Mouse (Mus musculus) forebrain, embryonic 13.5 days (tissue): ENCODE data around the gene Gm45213. TPM values are rescaled to one million over a fixed set of nuclear protein-coding genes. Genes with fewer than 3 reads are reported as not detected.

Source experiments
- ATAC-seq: fragments of 200-750 bp; cut with Nextera tagmentation; 2 replicates; pipeline ENCODE4 v1.8.0; 2017
- H3K27ac ChIP-seq: fragments of 300-500 bp; sonication (generic); 2 replicates; pipeline ENCODE4 v1.5.1; 2015; ENCODE audit warnings: inconsistent platforms, mild to moderate bottlenecking, moderate library complexity
- H3K27me3 ChIP-seq: fragments of 300-500 bp; sonication (generic); 2 replicates; pipeline ENCODE4 v1.6.1; 2015; ENCODE audit warnings: mild to moderate bottlenecking, inconsistent platforms
- H3K36me3 ChIP-seq: fragments of 300-500 bp; sonication (generic); 2 replicates; pipeline ENCODE4 v1.6.1; 2015; ENCODE audit warnings: mild to moderate bottlenecking, inconsistent platforms; ENCODE audit not compliant: poor library complexity, severe bottlenecking
- H3K4me1 ChIP-seq: fragments of 300-500 bp; sonication (generic); 2 replicates; pipeline ENCODE4 v1.6.1; 2015; ENCODE audit warnings: inconsistent platforms
- H3K4me2 ChIP-seq: fragments of 300-500 bp; sonication (generic); 2 replicates; pipeline ENCODE4 v1.6.1; 2015; ENCODE audit warnings: inconsistent platforms, mild to moderate bottlenecking, moderate library complexity
- H3K4me3 ChIP-seq: fragments of 300-500 bp; sonication (generic); 2 replicates; pipeline ENCODE4 v1.5.1; 2015; ENCODE audit warnings: mild to moderate bottlenecking, inconsistent platforms
- H3K9ac ChIP-seq: fragments of 300-500 bp; sonication (generic); 2 replicates; pipeline ENCODE4 v1.6.1; 2015; ENCODE audit warnings: mild to moderate bottlenecking, inconsistent platforms
- H3K9me3 ChIP-seq: fragments of 300-500 bp; sonication (generic); replicated peaks from 2 replicates; pipeline ENCODE4 v1.6.1; 2016; ENCODE audit warnings: inconsistent platforms
- WGBS: fragments of 180-500 bp; shearing (Covaris S2); methylation state at CpG from one replicate; pipeline ENCODE4 v1.1.7; 2015; 5-methylcytosine and 5-hydroxymethylcytosine counted together
- polyA plus RNA-seq: library from polyadenylated mRNA; unstranded; fragments of >200 nt; fragmentation: Nextera tagmentation; extraction: Ambion mirVana; gene quantifications from 2 replicates; pipeline ENCODE4 v1.2.1, GENCODE M21; 2015

The Gm45213 gene
- polyA plus RNA-seq, 1 experiment from 2014 or later: not detected

DNA sequence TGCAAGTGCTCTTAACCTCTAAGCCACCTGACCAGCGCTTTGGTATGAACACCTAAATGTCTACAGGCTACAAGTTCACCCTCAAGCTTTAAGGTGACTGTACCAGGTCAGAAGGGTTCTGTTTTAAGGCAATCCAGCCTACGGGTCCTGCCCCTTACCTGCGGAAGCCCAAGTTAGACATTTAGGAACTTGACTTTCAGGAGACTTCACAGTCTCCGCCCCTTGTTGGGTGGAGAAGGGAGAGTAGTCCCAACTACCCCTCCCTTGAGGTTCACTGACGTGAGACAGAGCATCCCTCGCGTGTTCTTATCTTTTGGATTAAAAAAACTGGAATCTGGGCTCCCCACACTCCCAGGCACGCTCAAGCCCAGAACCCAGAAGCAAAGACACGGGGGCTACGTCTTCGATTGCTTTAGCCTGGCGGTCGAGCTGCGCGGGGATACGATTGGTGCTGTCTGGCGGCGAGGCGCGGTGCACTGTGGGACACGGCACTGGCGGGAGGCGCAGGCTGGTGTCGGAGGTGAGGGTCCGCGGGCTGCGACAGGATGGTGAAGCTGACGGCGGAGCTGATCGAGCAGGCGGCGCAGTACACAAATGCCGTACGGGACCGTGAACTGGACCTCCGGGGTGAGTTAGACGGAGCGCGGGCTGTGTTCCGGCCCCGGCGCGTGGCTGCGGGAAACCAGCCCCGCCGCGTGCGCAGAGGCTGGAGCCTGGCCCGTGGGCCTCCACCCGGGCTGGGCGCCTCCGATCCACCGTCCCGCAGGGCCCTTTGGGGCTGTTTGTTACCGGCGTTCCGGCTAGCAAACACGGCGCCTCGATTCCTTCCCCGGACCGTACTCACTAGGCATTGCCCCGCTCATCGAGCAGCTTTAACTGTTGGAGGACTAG is 16.9 kb downstream of the Gm45213 start:
- Histone ChIP-seq H3K36me3 (peaks cover 24% of the 10 kb centered on the region), H3K4me2 (peak overlapping the region; percentile 94), H3K4me1 (peaks cover 18% of the 10 kb centered on the region), H3K27me3 (no peaks in the 10 kb centered on the region), H3K9me3 (no peaks in the 10 kb centered on the region), H3K27ac (peak overlapping the region; percentile 49), H3K4me3 (peak overlapping the region; percentile 98), H3K9ac (peak overlapping the region; percentile 96)
- peak; percentile 98 for ATAC-seq
- 1% methylated on average over 64 of the region's 64 CpGs for WGBS

DNA sequence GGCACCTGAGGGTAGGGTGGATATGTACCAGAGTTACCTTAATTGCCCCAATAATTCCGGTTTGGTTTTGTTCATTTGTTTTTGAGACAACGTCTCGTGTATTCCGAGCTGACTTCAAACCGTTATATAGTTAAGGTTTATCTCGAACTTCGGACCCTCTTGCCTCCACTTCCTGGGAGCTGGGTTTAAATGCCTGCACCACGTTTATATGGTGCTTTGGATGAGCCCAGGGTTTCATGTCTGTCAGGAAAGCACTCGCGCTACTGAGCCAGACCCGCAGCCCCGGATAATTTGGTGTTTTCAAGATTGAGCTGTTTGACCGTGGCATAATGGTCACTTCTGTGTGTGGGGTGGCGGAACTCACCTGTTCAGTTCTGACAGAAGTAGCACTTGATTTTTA is 17.7 kb downstream of the Gm45213 start:
- WGBS: under 1% methylated on average over 14 of the region's 14 CpGs
- H3K4me3 ChIP-seq: peak overlapping the region; percentile 98
- peaks cover 18% of the 10 kb centered on the region for H3K4me1 ChIP-seq
- H3K9ac ChIP-seq: peak overlapping the region; percentile 96
- no peaks in the 10 kb centered on the region for H3K27me3 ChIP-seq
- H3K36me3 ChIP-seq: peaks cover 31% of the 10 kb centered on the region
- no peaks in the 10 kb centered on the region for H3K9me3 ChIP-seq
- H3K4me2 ChIP-seq: peak overlapping the region; percentile 94
- no peak overlapping the region for H3K27ac ChIP-seq
- no peak for ATAC-seq

DNA sequence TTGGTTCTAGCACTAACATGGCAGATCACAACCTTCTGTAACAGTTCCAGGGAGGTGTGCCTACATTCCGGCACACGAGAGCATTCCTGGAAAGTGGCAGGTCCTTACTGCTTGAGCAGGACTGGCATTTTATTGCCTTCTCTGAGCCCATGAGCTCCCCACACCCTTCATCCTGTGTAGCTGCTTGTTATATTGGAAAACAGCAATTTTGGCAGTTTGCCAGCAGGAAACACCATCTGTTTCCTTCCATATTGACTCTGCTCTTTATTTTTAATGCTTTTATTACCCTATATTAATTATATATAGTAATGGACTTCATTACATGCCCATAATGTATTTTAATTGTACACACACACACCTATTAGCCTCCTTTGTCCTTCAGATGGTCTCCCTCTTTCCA is 33.0 kb downstream of the Gm45213 start:
- 75% methylated on average over 2 of the region's 2 CpGs for WGBS
- no peaks in the 10 kb centered on the region for H3K27me3 ChIP-seq
- H3K4me1 ChIP-seq: peaks cover 22% of the 10 kb centered on the region
- peaks cover 60% of the 10 kb centered on the region for H3K36me3 ChIP-seq
- H3K9me3 ChIP-seq: no peaks in the 10 kb centered on the region
- H3K27ac ChIP-seq: peak overlapping the region; percentile 70
- H3K9ac ChIP-seq: no peak overlapping the region
- H3K4me2 ChIP-seq: no peak overlapping the region
- no peak for ATAC-seq
- no peak overlapping the region for H3K4me3 ChIP-seq

DNA sequence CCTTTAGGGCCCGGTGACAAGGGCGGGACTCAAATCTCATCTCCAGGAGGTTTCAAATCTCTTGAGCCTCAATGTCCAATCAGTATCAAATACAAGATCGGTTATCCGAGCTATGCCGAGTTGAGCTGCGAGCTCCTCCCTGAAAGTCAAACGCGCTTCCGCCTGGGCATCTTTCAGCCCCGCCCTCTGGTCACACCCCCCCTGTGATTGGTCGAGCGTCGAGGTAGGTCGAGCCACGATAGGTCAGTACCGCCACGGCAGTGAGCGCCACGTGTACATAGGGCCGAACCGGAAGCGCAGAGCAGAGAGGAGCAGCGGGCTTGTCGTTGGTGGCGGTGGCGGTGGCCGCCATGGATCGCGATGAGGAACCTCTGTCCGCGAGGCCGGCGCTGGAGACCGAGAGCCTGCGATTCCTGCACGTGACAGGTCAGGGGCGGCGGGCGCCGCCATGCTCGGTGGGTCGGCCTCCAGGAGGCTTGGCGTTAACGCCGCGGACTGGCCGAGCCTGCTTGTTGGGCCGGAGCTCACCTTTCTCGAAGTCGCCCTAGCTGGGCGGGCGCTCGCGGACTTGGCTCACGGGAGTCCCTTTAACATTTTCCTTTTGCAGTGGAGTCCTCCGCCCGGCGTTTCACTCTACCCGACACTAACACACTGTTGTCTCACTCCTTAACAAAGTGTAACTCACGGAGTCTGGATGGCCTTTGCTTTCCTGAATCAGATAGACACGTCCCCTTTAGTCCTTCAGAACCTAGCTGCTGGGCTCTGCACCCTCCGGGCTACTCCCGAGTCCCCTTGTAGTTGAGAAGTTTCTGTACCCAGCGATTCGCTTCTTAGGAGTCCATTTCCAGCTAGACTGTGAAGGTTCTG is 36.2 kb downstream of the Gm45213 start, which contains the start of gene Selenos:
Selenos (plus strand) TSS at position 286 of the 867 bp plus-strand sequence.
- H3K4me3 ChIP-seq: peak within 1 kb of the TSS; percentile 87
- WGBS: under 1% methylated on average over 61 of the region's 65 CpGs
- no peaks in the 10 kb centered on the region for H3K27me3 ChIP-seq
- peaks cover 58% of the 10 kb centered on the region for H3K36me3 ChIP-seq
- H3K4me2 ChIP-seq: peak within 1 kb of the TSS; percentile 77
- peaks cover 22% of the 10 kb centered on the region for H3K4me1 ChIP-seq
- H3K27ac ChIP-seq: peak within 1 kb of the TSS; percentile 79
- no peaks in the 10 kb centered on the region for H3K9me3 ChIP-seq
- ATAC-seq: peak; percentile 100
- H3K9ac ChIP-seq: peak within 1 kb of the TSS; percentile 82

DNA sequence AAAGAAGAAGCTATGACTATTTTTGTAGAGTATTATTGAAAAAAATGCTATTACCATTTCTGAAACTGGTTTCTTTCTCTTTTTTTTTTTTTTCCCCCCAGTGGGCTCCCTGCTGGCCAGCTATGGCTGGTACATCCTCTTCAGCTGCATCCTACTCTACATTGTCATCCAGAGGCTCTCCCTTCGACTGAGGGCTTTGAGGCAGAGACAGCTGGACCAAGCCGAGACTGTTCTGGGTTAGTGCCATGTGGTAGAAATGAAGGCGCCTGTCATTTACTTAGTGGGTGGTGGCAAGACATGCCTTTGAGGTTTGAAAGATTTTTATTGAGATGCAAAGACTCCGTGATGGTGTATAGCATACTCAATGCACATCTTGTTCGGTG is 36.8 kb downstream of the Gm45213 start:
- peaks cover 57% of the 10 kb centered on the region for H3K36me3 ChIP-seq

DNA sequence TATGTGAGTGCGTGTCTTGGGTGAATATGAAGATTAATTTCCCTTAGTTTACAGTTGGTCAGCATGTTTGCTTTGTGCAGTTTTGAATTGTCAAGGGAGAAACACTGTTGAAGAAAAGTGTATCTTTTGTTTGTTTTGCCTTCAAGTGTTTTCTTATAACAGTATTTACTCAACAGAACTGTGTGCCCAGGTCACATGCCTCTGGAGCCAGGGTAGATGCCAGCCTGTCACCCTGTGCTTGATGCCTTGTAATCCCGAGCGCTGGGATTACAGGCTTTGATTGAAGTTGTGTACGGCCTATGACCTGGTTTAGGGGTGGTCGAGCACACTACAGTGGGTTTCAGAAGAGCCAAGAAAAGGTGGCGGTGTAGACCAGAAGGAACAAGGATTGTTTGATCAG is 40.4 kb downstream of the Gm45213 start:
- ATAC-seq: no peak
- 90% methylated on average over 6 of the region's 6 CpGs for WGBS
- H3K4me1 ChIP-seq: peaks cover 14% of the 10 kb centered on the region
- H3K36me3 ChIP-seq: peaks cover 72% of the 10 kb centered on the region
- H3K4me3 ChIP-seq: no peak overlapping the region
- H3K27me3 ChIP-seq: no peaks in the 10 kb centered on the region
- no peak overlapping the region for H3K27ac ChIP-seq
- H3K9me3 ChIP-seq: no peaks in the 10 kb centered on the region
- no peak overlapping the region for H3K4me2 ChIP-seq
- no peak overlapping the region for H3K9ac ChIP-seq

More for the DNA sequence above, 36.8 kb downstream of the Gm45213 start:
- peak overlapping the region; percentile 77 for H3K4me2 ChIP-seq
- no peak for ATAC-seq
- H3K9me3 ChIP-seq: no peaks in the 10 kb centered on the region
- H3K27me3 ChIP-seq: no peaks in the 10 kb centered on the region
- H3K4me1 ChIP-seq: peaks cover 22% of the 10 kb centered on the region
- H3K27ac ChIP-seq: no peak overlapping the region
- H3K4me3 ChIP-seq: peak overlapping the region; percentile 87
- H3K9ac ChIP-seq: peak overlapping the region; percentile 82
- WGBS: 44% methylated on average over 5 of the region's 5 CpGs

DNA sequence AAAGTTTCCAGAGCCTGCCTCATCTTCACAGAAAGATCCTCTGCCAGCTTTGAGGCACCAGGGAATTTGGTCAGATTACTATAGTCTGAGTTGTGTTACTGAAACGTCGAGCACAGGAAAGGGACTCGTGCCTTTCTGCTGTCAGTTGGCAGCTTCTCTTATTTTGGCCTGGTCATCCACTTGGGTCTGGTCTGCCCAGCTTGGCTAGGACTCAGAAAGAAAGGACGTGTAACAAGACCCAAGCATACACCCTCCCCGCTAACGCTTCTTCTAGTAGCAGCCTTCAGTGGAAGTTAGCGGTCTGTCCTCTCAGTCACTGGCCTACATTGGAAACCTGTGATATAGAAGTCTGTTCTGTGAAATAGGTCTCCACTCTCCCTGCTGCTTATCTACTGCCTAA is 41.1 kb downstream of the Gm45213 start:
- Histone ChIP-seq H3K9me3 (no peaks in the 10 kb centered on the region), H3K27ac (no peak overlapping the region), H3K4me3 (no peak overlapping the region), H3K27me3 (no peaks in the 10 kb centered on the region), H3K4me2 (no peak overlapping the region), H3K9ac (no peak overlapping the region), H3K36me3 (peaks cover 78% of the 10 kb centered on the region), H3K4me1 (peaks cover 11% of the 10 kb centered on the region)
- no peak for ATAC-seq
- WGBS: 92% methylated on average over 7 of the region's 7 CpGs

DNA sequence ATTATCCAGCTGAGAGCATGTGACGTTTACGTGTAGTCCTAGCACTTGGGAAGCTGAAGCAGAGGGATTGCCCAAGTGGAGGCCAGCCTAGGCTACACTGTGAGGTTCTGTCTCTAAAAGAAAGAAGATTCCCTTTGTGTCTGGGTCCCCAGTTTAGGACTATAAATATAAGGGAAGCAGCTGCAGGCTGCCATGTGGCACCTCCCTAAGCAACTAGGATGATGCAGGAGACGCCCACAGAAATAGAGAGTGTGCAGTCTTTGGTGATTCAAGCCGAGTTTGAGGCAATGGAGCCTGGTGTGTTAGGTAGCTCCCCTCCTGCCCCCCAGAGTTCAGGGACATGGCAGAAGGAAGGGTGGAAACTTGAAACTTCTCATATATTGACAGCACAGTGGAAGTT is 44.2 kb downstream of the Gm45213 start:
- ATAC-seq: no peak
- no peaks in the 10 kb centered on the region for H3K27me3 ChIP-seq
- no peak overlapping the region for H3K27ac ChIP-seq
- H3K9me3 ChIP-seq: no peaks in the 10 kb centered on the region
- no peak overlapping the region for H3K9ac ChIP-seq
- H3K4me1 ChIP-seq: no peaks in the 10 kb centered on the region
- peaks cover 95% of the 10 kb centered on the region for H3K36me3 ChIP-seq
- WGBS: 92% methylated on average over 4 of the region's 4 CpGs
- H3K4me2 ChIP-seq: no peak overlapping the region
- H3K4me3 ChIP-seq: no peak overlapping the region

DNA sequence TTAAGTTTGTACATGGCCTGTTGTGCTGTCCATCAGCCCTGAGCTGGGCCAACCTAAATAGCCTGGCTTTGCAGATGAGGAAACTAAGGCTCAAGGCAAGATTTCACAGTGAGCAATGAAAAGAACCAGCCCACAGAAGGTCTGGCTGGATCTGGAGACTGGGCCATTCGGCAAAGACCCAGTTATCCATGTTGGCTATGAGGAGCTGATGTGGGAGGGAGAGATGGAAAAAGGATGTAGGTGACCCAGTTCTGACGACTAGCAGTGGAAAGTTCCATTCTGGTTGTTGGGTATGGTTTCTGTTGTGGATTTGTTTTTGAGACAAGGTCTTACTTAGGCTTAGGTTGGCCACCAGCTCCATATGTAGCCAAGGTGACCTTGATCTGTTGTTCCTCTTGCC is 44.7 kb downstream of the Gm45213 start:
- 87% methylated on average over 2 of the region's 2 CpGs for WGBS
- Histone ChIP-seq H3K4me3 (no peak overlapping the region), H3K9me3 (no peaks in the 10 kb centered on the region), H3K27ac (no peak overlapping the region), H3K9ac (no peak overlapping the region), H3K27me3 (no peaks in the 10 kb centered on the region), H3K4me1 (no peaks in the 10 kb centered on the region), H3K4me2 (no peak overlapping the region), H3K36me3 (peaks cover 92% of the 10 kb centered on the region)
- no peak for ATAC-seq

DNA sequence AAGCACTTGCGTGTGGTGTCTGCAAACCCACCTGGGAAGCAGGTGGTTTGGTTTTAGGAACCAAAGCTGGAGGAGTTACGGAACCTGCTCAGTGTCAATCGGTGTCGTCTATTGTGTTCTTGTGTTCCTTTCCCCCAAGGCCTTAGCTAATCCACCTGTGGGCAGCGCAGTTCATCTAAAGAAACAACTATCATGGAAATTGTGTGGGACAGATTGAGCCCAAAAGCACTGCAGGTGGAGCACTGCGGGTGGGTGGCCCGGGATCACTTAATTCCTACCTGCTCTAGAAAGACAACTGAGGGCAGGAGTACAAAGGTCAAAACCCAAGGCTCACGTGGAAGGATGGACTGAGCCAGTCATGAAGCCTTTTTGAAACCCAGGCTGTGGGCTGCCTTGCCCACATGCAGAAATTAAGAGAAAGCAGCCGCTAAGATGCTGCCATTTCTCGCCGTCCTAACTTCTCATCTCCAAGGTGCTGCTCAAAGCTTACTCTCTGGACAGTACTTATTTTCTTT is 47.3 kb downstream of the Gm45213 start:
- Histone ChIP-seq H3K9me3 (no peaks in the 10 kb centered on the region), H3K27ac (no peak overlapping the region), H3K4me2 (no peak overlapping the region), H3K36me3 (peaks cover 67% of the 10 kb centered on the region), H3K4me3 (no peak overlapping the region), H3K9ac (no peak overlapping the region), H3K27me3 (no peaks in the 10 kb centered on the region), H3K4me1 (no peaks in the 10 kb centered on the region)
- no peak for ATAC-seq
- WGBS: 77% methylated on average over 11 of the region's 11 CpGs

DNA sequence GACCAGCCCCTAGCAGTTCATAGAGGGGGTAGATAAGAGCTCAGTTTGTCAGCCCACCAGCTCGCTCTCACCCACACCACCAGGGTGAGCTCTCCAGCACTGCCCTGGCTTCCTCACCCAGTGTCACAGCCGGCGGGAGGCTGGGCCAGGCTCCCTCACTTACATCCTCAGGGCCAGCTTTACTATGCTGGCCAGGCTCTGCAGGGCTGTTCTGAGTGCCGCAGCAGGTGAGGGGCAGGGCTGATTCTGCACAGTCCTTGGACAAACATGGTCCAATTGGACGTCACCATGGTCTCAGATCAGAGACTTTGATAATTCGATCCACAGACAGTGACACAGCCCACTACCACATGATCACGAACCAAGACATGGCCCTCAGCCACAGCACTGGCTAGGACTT is 48.2 kb downstream of the Gm45213 start:
- H3K36me3 ChIP-seq: peaks cover 59% of the 10 kb centered on the region
- WGBS: 89% methylated on average over 7 of the region's 7 CpGs
- no peak for ATAC-seq

DNA sequence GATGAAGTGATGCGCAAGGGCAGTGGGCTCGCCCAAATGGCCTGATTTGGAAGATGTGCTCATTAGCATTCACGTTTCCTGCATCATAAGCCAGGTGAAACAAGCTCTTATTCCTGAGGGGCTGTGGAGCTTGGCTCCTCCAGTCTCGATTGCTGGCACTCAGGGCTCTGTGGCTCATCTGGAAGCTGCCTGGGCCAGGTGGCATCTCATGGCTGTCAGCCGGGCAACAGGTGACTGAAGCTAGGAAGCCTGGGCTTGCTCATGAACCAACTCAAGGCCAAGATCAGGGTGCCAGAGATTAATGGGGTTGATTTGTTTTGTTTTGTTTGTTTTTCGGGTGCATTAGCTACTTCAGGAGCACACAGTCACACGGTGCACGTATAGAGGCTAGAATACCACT is 49.3 kb downstream of the Gm45213 start:
- no peaks in the 10 kb centered on the region for H3K4me1 ChIP-seq
- no peak overlapping the region for H3K4me2 ChIP-seq
- H3K9ac ChIP-seq: no peak overlapping the region
- H3K36me3 ChIP-seq: peaks cover 48% of the 10 kb centered on the region
- H3K9me3 ChIP-seq: no peaks in the 10 kb centered on the region
- ATAC-seq: no peak
- 90% methylated on average over 8 of the region's 8 CpGs for WGBS
- H3K27me3 ChIP-seq: no peaks in the 10 kb centered on the region
- no peak overlapping the region for H3K4me3 ChIP-seq
- no peak overlapping the region for H3K27ac ChIP-seq

More for the DNA sequence above, 48.2 kb downstream of the Gm45213 start:
- H3K9ac ChIP-seq: no peak overlapping the region
- no peaks in the 10 kb centered on the region for H3K9me3 ChIP-seq
- no peak overlapping the region for H3K4me3 ChIP-seq
- no peaks in the 10 kb centered on the region for H3K27me3 ChIP-seq
- H3K4me2 ChIP-seq: no peak overlapping the region
- no peaks in the 10 kb centered on the region for H3K4me1 ChIP-seq
- H3K27ac ChIP-seq: no peak overlapping the region
